In the genomic region with DNA sequence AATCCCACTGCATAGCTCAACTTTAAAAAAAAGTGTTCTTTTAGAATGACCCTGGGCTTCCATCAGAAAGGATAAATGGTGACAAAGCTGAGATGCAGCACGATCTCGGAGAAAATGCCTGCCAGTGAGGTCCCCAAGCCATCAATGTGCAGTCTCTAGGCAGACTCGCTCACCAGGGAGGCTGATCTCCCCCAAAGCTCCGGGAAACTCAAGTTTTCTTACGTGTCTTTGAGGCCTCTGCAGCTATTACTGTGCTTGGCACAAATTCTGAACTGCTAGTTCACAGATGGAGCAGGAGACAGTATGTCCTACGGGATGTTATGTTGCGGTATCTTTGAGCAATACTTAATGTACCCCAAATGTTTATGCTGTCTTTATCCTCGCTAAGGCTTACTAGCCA, we compare ENCODE assay signal across 28 mouse cellular contexts.
A peak's percentile ranks its signal among the peaks of the same experiment; 100 is the strongest.
DNase-seq lines count a peak whose midpoint lies in the region; ATAC-seq and TF ChIP-seq lines count a peak whose summit lies in the region.
"Had no signal": no experiment of that assay in that cellular context is flagged by ENCODE, and none has a peak within 500 bp of the region (broad histone marks: within the 10 kb centered on the region; RNA-seq: fewer than 3 reads in every experiment).

No protein-coding gene starts in this region.

- no peaks in the 10 kb centered on the region for H3K9me3 ChIP-seq in embryonic facial prominence, embryonic 14.5 days (ENCODE audit: control insufficient read depth, low read length)
- H3K9me3 ChIP-seq in heart, embryonic 12.5 days (replicated peaks): no peaks in the 10 kb centered on the region
- H3K9me3 ChIP-seq: heart, embryonic 10.5 days; hindbrain, embryonic 12.5 days; limb, embryonic 13.5 days; liver, embryonic 13.5 days; midbrain, embryonic 15.5 days; stomach, embryonic 15.5 days had no signal

- no peak overlapping the region for H3K9ac ChIP-seq in embryonic facial prominence, embryonic 14.5 days (ENCODE audit: low read depth, low read length)
- H3K9ac ChIP-seq in heart, embryonic 12.5 days: no peak overlapping the region
- H3K9ac ChIP-seq: hindbrain, embryonic 12.5 days; limb, embryonic 13.5 days; liver, embryonic 13.5 days; midbrain, embryonic 15.5 days; stomach, embryonic 15.5 days had no signal

- H3K27me3 ChIP-seq in embryonic facial prominence, embryonic 14.5 days (replicated peaks; ENCODE audit: control insufficient read depth, insufficient read depth, low read length): no peaks in the 10 kb centered on the region
- no peaks in the 10 kb centered on the region for H3K27me3 ChIP-seq in heart, embryonic 12.5 days (replicated peaks)
- H3K27me3 ChIP-seq: hindbrain, embryonic 12.5 days; limb, embryonic 13.5 days; liver, embryonic 13.5 days; midbrain, embryonic 15.5 days; stomach, embryonic 15.5 days had no signal

- no peak for ATAC-seq in embryonic facial prominence, embryonic 14.5 days (ENCODE audit: low read depth)
- no peak for ATAC-seq in heart, embryonic 12.5 days (ENCODE audit: insufficient number of reproducible peaks, low FRiP score)
- ATAC-seq: forebrain, embryonic 16.5 days; intestine, embryonic 16.5 days; midbrain, embryonic 15.5 days had no signal

- DNase-seq in cerebellum, adult 9-10 months: peak; percentile 36
- DNase-seq in cerebellum, postnatal 14 days: no peak
- no peak for DNase-seq in left cerebral cortex, adult 2 months (ENCODE audit: extremely low spot score in 1 of 2, low spot score in 2 of 2)
- no peak for DNase-seq in left cerebral cortex, postnatal 14 days (ENCODE audit: low spot score in 2 of 2)
- peak; percentile 63 for DNase-seq in brain, adult 2 months (ENCODE audit: low read depth, low spot score)
- DNase-seq in embryonic facial prominence, embryonic 14.5 days (ENCODE audit: low spot score): peak; percentile 41
- DNase-seq: B cell, adult 2 months; gastrocnemius, postnatal 14 days; heart, adult 11 months; heart, postnatal 36 days; kidney, adult 8-10 months; kidney, postnatal 4 days; liver, embryonic 13.5 days; lung, adult 18-20 months; lung, postnatal 14 days; right cerebral cortex, postnatal 25 days; thymus, adult 18-20 months; thymus, postnatal 25 days had no signal

- intact Hi-C loops in left cerebral cortex, adult 2 months (cut with DNase I): no loop called here
- intact Hi-C loops in left cerebral cortex, postnatal 14 days (cut with DNase I): no loop called here

- peaks cover 22% of the 10 kb centered on the region for H3K36me3 ChIP-seq in embryonic facial prominence, embryonic 14.5 days (ENCODE audit: control insufficient read depth, insufficient read depth, low read length)
- 0 out of 2 replicates have a peak, but pooled peaks cover 3% of the 10 kb centered on the region for H3K36me3 ChIP-seq in heart, embryonic 12.5 days
- H3K36me3 ChIP-seq: liver, embryonic 13.5 days; midbrain, embryonic 15.5 days; stomach, embryonic 15.5 days had no signal

- H3K27ac ChIP-seq in left cerebral cortex, adult 2 months: peak overlapping the region; percentile 71
- H3K27ac ChIP-seq in embryonic facial prominence, embryonic 14.5 days (replicated peaks; ENCODE audit: low read depth, low read length): no peak overlapping the region
- no peak overlapping the region for H3K27ac ChIP-seq in heart, embryonic 12.5 days (ENCODE audit: poor library complexity, severe bottlenecking)
- H3K27ac ChIP-seq: heart, embryonic 10.5 days; hindbrain, embryonic 12.5 days; kidney, postnatal 0 days; limb, embryonic 13.5 days; liver, embryonic 13.5 days; midbrain, embryonic 15.5 days; stomach, embryonic 15.5 days had no signal

- 65% methylated on average over 8 of the region's 8 CpGs for WGBS in embryonic facial prominence, embryonic 14.5 days
- WGBS in heart, embryonic 12.5 days: 80% methylated on average over 8 of the region's 8 CpGs

- no peak overlapping the region for H3K4me2 ChIP-seq in embryonic facial prominence, embryonic 14.5 days (ENCODE audit: low read depth, low read length)
- H3K4me2 ChIP-seq in heart, embryonic 12.5 days: no peak overlapping the region
- H3K4me2 ChIP-seq: hindbrain, embryonic 12.5 days; limb, embryonic 13.5 days; liver, embryonic 13.5 days; midbrain, embryonic 15.5 days; stomach, embryonic 15.5 days had no signal

- no peak overlapping the region for H3K4me3 ChIP-seq in left cerebral cortex, adult 2 months
- no peak overlapping the region for H3K4me3 ChIP-seq in embryonic facial prominence, embryonic 14.5 days (ENCODE audit: low read depth, low read length)
- no peak overlapping the region for H3K4me3 ChIP-seq in heart, embryonic 12.5 days
- H3K4me3 ChIP-seq: erythroblast, embryonic 14.5 days; heart, embryonic 10.5 days; hindbrain, embryonic 12.5 days; limb, embryonic 13.5 days; liver, embryonic 13.5 days; midbrain, embryonic 15.5 days; stomach, embryonic 15.5 days had no signal

- H3K4me1 ChIP-seq in embryonic facial prominence, embryonic 14.5 days (ENCODE audit: control insufficient read depth, insufficient read depth, low read length): peaks cover 8% of the 10 kb centered on the region; the same call in 1 of the 2 replicates
- peaks cover 26% of the 10 kb centered on the region for H3K4me1 ChIP-seq in heart, embryonic 12.5 days (replicated peaks)
- H3K4me1 ChIP-seq: hindbrain, embryonic 12.5 days; limb, embryonic 13.5 days; midbrain, embryonic 15.5 days had no signal

- no peak for TF ChIP-seq CTCF in left cerebral cortex, adult 2 months (IDR thresholded peaks at IDR 0.05)

Comparison
In these comparisons a context has a peak if more than half of its experiments do, and no peak if none do; other contexts are left out.
1. DNase-seq: peak in cerebellum, adult 9-10 months (single experiment), brain, adult 2 months (single experiment) and embryonic facial prominence, embryonic 14.5 days (single experiment); none in cerebellum, postnatal 14 days (0 of 2), left cerebral cortex, adult 2 months (0 of 2) and left cerebral cortex, postnatal 14 days (0 of 2).